Mouse (Mus musculus): ENCODE measurements around the gene Iqgap2. TPM values are rescaled to one million over a fixed set of nuclear protein-coding genes. Genes with fewer than 3 reads are reported as not detected.

Gene Iqgap2
- total and polyA plus RNA-seq, 3 experiments = 0.27 to 0.32 TPM; not detected in 1

GRCm38 (mm10) chr13:95626696-95627095, 265.0 kb downstream of the Iqgap2 start:
- peaks cover 0 to 4% of the 10 kb centered on the region in 2 experiments; a peak in 3 of 4 replicates for H3K4me1 ChIP-seq (ENCODE audit: control insufficient read depth in 1 of 2, insufficient read depth in 2 of 2, low read length in 2 of 2)
- TF ChIP-seq ZNF384 (IDR thresholded peaks at IDR 0.05; ENCODE audit: low read depth, low read length) (no peak), NRF1 (IDR thresholded peaks at IDR 0.05; ENCODE audit: insufficient read depth, low read depth, low read length, poor library complexity, severe bottlenecking) (no peak), MAX (IDR thresholded peaks at IDR 0.05; ENCODE audit: low read length) (no peak), JUND (IDR thresholded peaks at IDR 0.05; ENCODE audit: low read depth, low read length) (no peak), CHD2 (IDR thresholded peaks at IDR 0.05; ENCODE audit: low read length) (no peak), RAD21 (IDR thresholded peaks at IDR 0.05; ENCODE audit: low read depth, low read length) (no peak), NELFE (IDR thresholded peaks at IDR 0.05; ENCODE audit: low read depth, low read length) (no peak), GABPA (IDR thresholded peaks at IDR 0.05; ENCODE audit: low read depth, low read length) (no peak), ELF1 (IDR thresholded peaks at IDR 0.05; ENCODE audit: low read depth, low read length) (no peak), MAFK (IDR thresholded peaks at IDR 0.05; ENCODE audit: borderline replicate concordance, low read depth, low read length) (no peak)
- H3K79me2 ChIP-seq (ENCODE audit: control insufficient read depth, insufficient read depth, low read length, poor library complexity) = no peaks in the 10 kb centered on the region
- H3K4me3 ChIP-seq (ENCODE audit: control insufficient read depth in 1 of 2, insufficient read depth in 1 of 2, low read depth in 2 of 2, low read length in 2 of 2) = no peak overlapping the region
- no peak overlapping the region for H3K27ac ChIP-seq (ENCODE audit: control insufficient read depth, low read depth, low read length)
- no peak for DNase-seq (ENCODE audit: low read depth, low spot score)
- H3K27me3 ChIP-seq (ENCODE audit: control insufficient read depth in 1 of 2, insufficient read depth in 2 of 2, low read length in 2 of 2) = no peaks in the 10 kb centered on the region
- peaks cover 0 to 5% of the 10 kb centered on the region in 2 experiments; a peak in 3 of 4 replicates for H3K36me3 ChIP-seq (ENCODE audit: control insufficient read depth in 1 of 2, insufficient read depth in 2 of 2, low read length in 2 of 2)
- no peaks in the 10 kb centered on the region for H3K9me3 ChIP-seq (replicated peaks; ENCODE audit: insufficient read depth, low read length)
- no peak overlapping the region for H3K9ac ChIP-seq (ENCODE audit: control insufficient read depth, low read depth, low read length, poor library complexity, severe bottlenecking)

GRCm38 (mm10) chr13:95623042-95623441, 268.7 kb downstream of the Iqgap2 start:
- Histone ChIP-seq H3K36me3 (ENCODE audit: control insufficient read depth in 1 of 2, insufficient read depth in 2 of 2, low read length in 2 of 2) (no peaks in the 10 kb centered on the region; a peak in 1 of 4 replicates), H3K9me3 (replicated peaks; ENCODE audit: insufficient read depth, low read length) (no peaks in the 10 kb centered on the region), H3K9ac (ENCODE audit: control insufficient read depth, low read depth, low read length, poor library complexity, severe bottlenecking) (no peak overlapping the region), H3K27me3 (ENCODE audit: control insufficient read depth in 1 of 2, insufficient read depth in 2 of 2, low read length in 2 of 2) (no peaks in the 10 kb centered on the region), H3K79me2 (ENCODE audit: control insufficient read depth, insufficient read depth, low read length, poor library complexity) (peaks cover 1% of the 10 kb centered on the region), H3K4me3 (ENCODE audit: control insufficient read depth in 1 of 2, insufficient read depth in 1 of 2, low read depth in 2 of 2, low read length in 2 of 2) (no peak overlapping the region), H3K27ac (ENCODE audit: control insufficient read depth, low read depth, low read length) (no peak overlapping the region), H3K4me1 (ENCODE audit: control insufficient read depth in 1 of 2, insufficient read depth in 2 of 2, low read length in 2 of 2) (no peaks in the 10 kb centered on the region)
- DNase-seq (ENCODE audit: low read depth, low spot score) = no peak
- TF ChIP-seq MXI1 (IDR thresholded peaks at IDR 0.05; ENCODE audit: low read depth, low read length) = no peak
- no peak for TF ChIP-seq ZMIZ1 (IDR thresholded peaks at IDR 0.05; ENCODE audit: low read depth, low read length)
- no peak for TF ChIP-seq CTCF (IDR thresholded peaks at IDR 0.05 in 2 of 3, conservative IDR thresholded peaks at IDR 0.05 in 1 of 3; ENCODE audit: control insufficient read depth in 1 of 3, insufficient read depth in 1 of 3, low read depth in 2 of 3, low read length in 3 of 3, poor library complexity in 1 of 3, severe bottlenecking in 1 of 3)
- TF ChIP-seq HCFC1 (IDR thresholded peaks at IDR 0.05; ENCODE audit: low read depth, low read length) = no peak
- TF ChIP-seq POLR2A (IDR thresholded peaks at IDR 0.05; ENCODE audit: control insufficient read depth in 1 of 2, insufficient read depth in 1 of 2, low read depth in 1 of 2, low read length in 2 of 2, poor library complexity in 1 of 2) = no peak
- no peak for TF ChIP-seq CHD2 (IDR thresholded peaks at IDR 0.05; ENCODE audit: low read length)
- no peak for TF ChIP-seq TAL1 (IDR thresholded peaks at IDR 0.05; ENCODE audit: low read length)
- no peak for TF ChIP-seq KAT2A (conservative IDR thresholded peaks at IDR 0.05; ENCODE audit: low read depth, low read length)
- TF ChIP-seq UBTF (IDR thresholded peaks at IDR 0.05; ENCODE audit: borderline replicate concordance, insufficient read depth, low read depth, low read length) = no peak
- no peak for TF ChIP-seq CHD1 (IDR thresholded peaks at IDR 0.05; ENCODE audit: low read depth, low read length)
- TF ChIP-seq MAX (IDR thresholded peaks at IDR 0.05; ENCODE audit: low read length) = no peak
- TF ChIP-seq ZKSCAN1 (IDR thresholded peaks at IDR 0.05; ENCODE audit: low read depth, low read length) = no peak
